Mouse (Mus musculus): ENCODE measurements at regions not wholly inside any gene's neighbourhood (a gene's known extent, or its start where the extent isn't known, plus 50 kb on each side); places are given as distances from the start of the nearest gene placed in this dataset.
A peak's percentile ranks its signal among the peaks of the same experiment; 100 is the strongest.

DNA sequence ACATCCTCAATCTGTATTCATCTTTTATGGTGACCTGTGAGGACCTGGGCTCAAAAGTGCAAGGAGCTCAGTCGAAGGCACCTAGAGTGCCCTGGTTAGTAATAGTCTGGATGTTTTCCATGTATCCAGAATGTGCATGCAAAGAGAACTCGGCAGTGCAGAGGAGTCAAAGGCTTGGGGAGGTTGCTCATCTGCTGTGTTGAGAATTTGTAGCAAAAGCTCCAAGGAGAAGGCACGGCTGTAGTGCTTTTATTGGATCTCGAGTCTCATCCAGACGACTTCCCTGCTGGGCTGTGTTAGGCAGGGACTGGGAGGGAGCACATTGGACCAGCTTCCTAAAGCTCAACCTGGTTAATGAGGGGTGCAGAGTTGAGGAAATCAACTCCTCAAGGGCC is 97.3 kb upstream of the Wscd1 start:
- DNase-seq (ENCODE audit: low spot score in 2 of 2) = no peak

- DNase-seq (ENCODE audit: low spot score in 2 of 2) = no peak
Measured at GRCm38 (mm10) chr11:71658346-71658745, 91.4 kb upstream of the Wscd1 start.

DNA sequence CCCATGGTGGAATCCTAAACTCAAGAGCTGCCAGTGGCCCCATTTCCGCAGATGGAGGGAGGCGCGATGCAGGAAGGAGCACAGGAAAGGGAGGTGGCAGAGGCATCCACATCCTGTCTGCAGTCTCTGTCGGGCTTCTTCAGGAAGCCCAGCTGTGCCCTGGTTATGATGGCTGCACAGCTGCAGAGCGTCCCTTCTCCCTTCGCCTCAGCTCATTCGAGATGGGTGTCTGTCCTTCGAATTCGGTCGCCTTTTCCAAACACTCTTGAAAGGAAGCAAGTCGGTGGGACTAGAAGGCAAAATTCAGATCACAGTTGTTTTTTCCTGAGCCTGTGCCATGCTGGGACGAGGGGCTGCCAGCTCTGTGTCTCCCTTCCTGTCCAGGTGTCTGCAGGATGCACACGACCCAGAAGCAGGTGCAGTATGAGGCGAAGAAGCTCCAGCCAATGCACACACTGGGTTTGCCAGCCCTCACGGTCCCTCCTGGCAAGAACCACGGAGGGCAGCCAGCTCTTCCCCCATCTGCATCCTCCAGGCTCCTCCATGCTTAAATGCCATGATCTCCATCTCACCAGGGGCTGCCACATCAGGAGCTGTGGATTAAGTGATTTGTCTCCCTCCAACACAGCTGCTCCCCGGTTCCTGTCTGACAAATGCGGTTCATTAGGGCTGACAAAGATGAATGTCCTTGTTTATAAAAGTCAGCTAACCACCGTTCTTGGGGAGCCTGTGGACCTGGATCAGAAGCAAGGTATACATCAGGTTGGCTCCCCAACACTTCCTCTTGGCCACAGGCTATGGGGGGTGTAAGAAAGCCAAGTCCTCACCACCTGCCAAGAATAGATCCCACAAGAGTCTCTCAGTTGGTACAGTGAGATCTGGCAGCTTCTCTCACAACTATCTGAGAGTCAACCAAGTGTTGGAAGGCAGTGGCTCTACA is 79.3 kb upstream of the Wscd1 start:
- DNase-seq (ENCODE audit: low spot score in 2 of 2) = no peak

DNA sequence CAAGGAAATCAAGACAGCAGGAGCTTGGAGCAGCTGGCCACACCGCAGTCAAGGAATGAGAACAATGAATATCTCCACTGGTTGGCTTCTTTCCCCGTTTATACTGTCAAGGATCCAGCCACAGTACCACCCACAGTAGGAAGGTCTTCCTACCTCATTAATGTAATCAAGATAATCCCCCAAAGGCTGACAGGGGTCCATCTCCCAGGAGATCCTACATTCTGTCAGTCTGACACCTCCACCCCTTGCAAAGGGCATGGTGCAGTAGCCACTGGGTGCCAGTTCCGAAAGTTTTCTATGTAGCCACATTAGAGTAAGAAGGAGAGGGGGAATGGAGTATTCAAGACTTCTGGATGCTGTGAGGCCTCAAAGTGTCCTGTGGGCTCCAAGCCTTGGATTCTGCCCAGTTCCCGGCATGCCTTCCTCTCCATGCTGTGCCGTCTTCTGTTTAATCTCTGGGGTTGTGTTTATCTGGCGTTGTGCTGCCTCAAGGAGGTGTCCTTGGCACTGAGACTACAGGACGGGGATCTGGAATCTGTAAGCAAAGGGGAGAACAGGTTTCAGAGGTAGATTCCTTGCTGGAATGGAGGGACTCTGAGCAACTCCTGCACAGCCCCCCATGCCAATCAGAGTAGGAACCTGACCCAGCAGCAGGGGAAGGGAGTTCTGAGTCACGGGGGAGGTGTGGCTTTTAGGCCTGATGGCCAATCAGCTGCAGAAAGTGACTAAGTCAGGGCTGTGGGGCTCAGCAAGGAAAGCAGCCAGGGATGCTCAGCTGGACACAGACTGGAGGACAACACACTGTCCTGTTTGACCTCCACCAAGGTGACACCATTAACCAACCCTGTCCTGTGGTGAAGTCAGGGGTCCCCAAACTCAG is 77.3 kb upstream of the Wscd1 start:
- DNase-seq (ENCODE audit: low spot score in 2 of 2) = peak in 1 of 2 experiments; percentile 5

DNA sequence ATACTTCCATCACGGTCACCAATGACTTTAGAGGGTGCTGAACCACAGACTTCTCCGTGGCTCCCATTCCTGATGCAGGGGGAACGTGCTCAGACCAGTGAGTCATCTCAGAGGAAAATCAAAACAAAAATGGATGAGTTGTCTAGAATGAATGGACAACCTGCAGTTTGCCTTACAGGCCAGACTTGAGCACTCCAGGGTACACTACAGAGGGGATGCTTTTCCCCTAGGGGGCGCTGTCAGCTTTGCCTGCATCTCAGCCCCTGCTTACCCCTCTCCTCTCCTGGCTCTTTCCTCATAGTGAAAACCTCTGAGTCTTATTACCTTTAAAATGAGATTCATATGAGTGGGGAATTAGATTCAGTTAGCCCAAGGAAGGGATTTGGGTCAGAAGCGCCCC is 75.4 kb upstream of the Wscd1 start:
- peak; percentile 59 to 67 for DNase-seq (ENCODE audit: low spot score in 2 of 2)

GRCm38 (mm10) chr11:71675714-71676313 is 73.9 kb upstream of the Wscd1 start:
- no peak for DNase-seq (ENCODE audit: low spot score in 2 of 2)

GRCm38 (mm10) chr11:71697017-71697416 is 52.7 kb upstream of the Wscd1 start:
- no peak for DNase-seq (ENCODE audit: low spot score in 2 of 2)

DNA sequence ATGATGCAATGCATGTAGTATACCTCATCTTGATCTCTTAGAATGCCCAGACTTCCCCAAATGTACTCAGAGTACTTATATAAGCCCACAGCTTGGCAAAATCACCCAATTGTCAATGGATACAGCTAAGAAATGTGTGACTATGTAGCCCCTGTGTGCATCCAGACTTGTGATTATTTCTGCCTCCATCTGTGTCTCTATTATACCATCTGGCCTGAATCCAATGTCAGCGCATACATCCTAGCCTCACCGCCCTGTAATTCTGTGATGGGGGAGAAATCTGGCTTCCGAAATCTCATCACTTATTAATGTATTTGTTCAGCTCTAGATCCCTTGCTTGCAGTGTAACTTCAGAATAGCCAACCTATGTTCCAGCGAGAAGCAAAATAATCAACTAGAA is 50.9 kb upstream of the Wscd1 start:
- DNase-seq (ENCODE audit: low spot score in 2 of 2) = no peak
